9 mouse cellular contexts compared by ENCODE assay signal in genomic region chr5:143561544-143562185, GRCm38 (mm10). TPM values are rescaled to one million over a fixed set of nuclear protein-coding genes. Genes with fewer than 3 reads are reported as not detected.
DNase-seq lines count a peak whose midpoint lies in the region; ATAC-seq and TF ChIP-seq lines count a peak whose summit lies in the region.
"Had no signal": no experiment of that assay in that cellular context is flagged by ENCODE, and none has a peak within 500 bp of the region (broad histone marks: within the 10 kb centered on the region; RNA-seq: fewer than 3 reads in every experiment).

No protein-coding gene starts in this region.

- DNase-seq in right cerebral cortex, adult 18-20 months = peak; percentile 77
- DNase-seq in right cerebral cortex, postnatal 4 days = no peak
- peak; percentile 56 for DNase-seq in cerebellum, adult 9-10 months
- no peak for DNase-seq in testis, postnatal 14 days (ENCODE audit: low spot score)
- DNase-seq in midbrain, embryonic 14.5 days = no peak
- no peak for DNase-seq in lung, adult 2 months

- peak overlapping the region; percentile 6; the same call in 1 of the 2 replicates for H3K9ac ChIP-seq in heart, embryonic 16.5 days (ENCODE audit: low read length)
- no peak overlapping the region for H3K9ac ChIP-seq in midbrain, embryonic 14.5 days (replicated peaks; ENCODE audit: low read length)
- H3K9ac ChIP-seq: embryonic facial prominence, embryonic 12.5 days had no signal

- peaks cover 20% of the 10 kb centered on the region for H3K79me2 ChIP-seq in myocyte (ENCODE audit: control insufficient read depth, insufficient read depth)

- WGBS in heart, embryonic 16.5 days = 48% methylated on average over 14 of the region's 14 CpGs
- WGBS in midbrain, embryonic 14.5 days = 79% methylated on average over 14 of the region's 14 CpGs
- WGBS in lung, adult 2 months = 76% methylated on average over 14 of the region's 14 CpGs

- no peaks in the 10 kb centered on the region for H3K27me3 ChIP-seq in heart, embryonic 16.5 days (ENCODE audit: control insufficient read depth, insufficient read depth, low read length)
- no peaks in the 10 kb centered on the region for H3K27me3 ChIP-seq in myocyte (ENCODE audit: control insufficient read depth, insufficient read depth, insufficient read length)
- no peaks in the 10 kb centered on the region for H3K27me3 ChIP-seq in midbrain, embryonic 14.5 days (ENCODE audit: control insufficient read depth, insufficient read depth, low read length)
- H3K27me3 ChIP-seq: embryonic facial prominence, embryonic 12.5 days had no signal

- H3K27ac ChIP-seq in heart, embryonic 16.5 days (ENCODE audit: low read length) = peak overlapping the region; percentile 88
- H3K27ac ChIP-seq in midbrain, embryonic 14.5 days (replicated peaks; ENCODE audit: low read depth, low read length) = no peak overlapping the region
- H3K27ac ChIP-seq: embryonic facial prominence, embryonic 12.5 days had no signal

- ATAC-seq in heart, embryonic 16.5 days (replicated peaks; ENCODE audit: extremely low read depth, insufficient read depth, low FRiP score) = peak; percentile 78
- no peak for ATAC-seq in midbrain, embryonic 14.5 days (ENCODE audit: low FRiP score, low TSS enrichment)

- peaks cover 42% of the 10 kb centered on the region for H3K4me1 ChIP-seq in heart, embryonic 16.5 days (ENCODE audit: control insufficient read depth, insufficient read depth, low read length)
- H3K4me1 ChIP-seq in midbrain, embryonic 14.5 days (ENCODE audit: control insufficient read depth, insufficient read depth, low read length) = no peaks in the 10 kb centered on the region
- H3K4me1 ChIP-seq in lung, adult 2 months (ENCODE audit: control insufficient read depth, insufficient read depth, low read length) = no peaks in the 10 kb centered on the region
- H3K4me1 ChIP-seq: embryonic facial prominence, embryonic 12.5 days had no signal

- no peaks in the 10 kb centered on the region for H3K36me3 ChIP-seq in heart, embryonic 16.5 days (ENCODE audit: control insufficient read depth, insufficient read depth)
- H3K36me3 ChIP-seq in myocyte (ENCODE audit: control insufficient read depth, insufficient read depth) = no peaks in the 10 kb centered on the region
- H3K36me3 ChIP-seq in midbrain, embryonic 14.5 days (ENCODE audit: control insufficient read depth, insufficient read depth, low read length) = peaks cover 20% of the 10 kb centered on the region; the same call in 1 of the 2 replicates

- TF ChIP-seq POLR2A in myocyte (IDR thresholded peaks at IDR 0.05; ENCODE audit: insufficient read length, low read depth) = no peak
- no peak for TF ChIP-seq POLR2A in lung, adult 2 months (IDR thresholded peaks at IDR 0.05; ENCODE audit: borderline replicate concordance, extremely low read depth, low read depth, low read length)

- TF ChIP-seq CTCF in lung, adult 2 months (IDR thresholded peaks at IDR 0.05; ENCODE audit: insufficient read depth, low read length) = no peak

- H3K9me3 ChIP-seq in heart, embryonic 16.5 days (replicated peaks; ENCODE audit: control insufficient read depth, low read length) = no peaks in the 10 kb centered on the region
- no peaks in the 10 kb centered on the region for H3K9me3 ChIP-seq in midbrain, embryonic 14.5 days (ENCODE audit: control insufficient read depth, low read length)
- H3K9me3 ChIP-seq: embryonic facial prominence, embryonic 12.5 days had no signal

- no peak overlapping the region for H3ac ChIP-seq in myocyte (ENCODE audit: control insufficient read depth, insufficient read length)

- H3K4me2 ChIP-seq in heart, embryonic 16.5 days (ENCODE audit: low read depth, low read length) = peak overlapping the region; percentile 21
- H3K4me2 ChIP-seq in myocyte (ENCODE audit: low read depth) = peak overlapping the region; percentile 64
- no peak overlapping the region for H3K4me2 ChIP-seq in midbrain, embryonic 14.5 days (ENCODE audit: low read length)
- H3K4me2 ChIP-seq: embryonic facial prominence, embryonic 12.5 days had no signal

- no peak overlapping the region for H3K4me3 ChIP-seq in heart, embryonic 16.5 days (ENCODE audit: low read length)
- no peak overlapping the region for H3K4me3 ChIP-seq in myocyte
- H3K4me3 ChIP-seq in midbrain, embryonic 14.5 days (replicated peaks; ENCODE audit: low read depth, low read length) = no peak overlapping the region
- no peak overlapping the region for H3K4me3 ChIP-seq in lung, adult 2 months (replicated peaks; ENCODE audit: extremely low read depth, low read depth, low read length)
- H3K4me3 ChIP-seq: embryonic facial prominence, embryonic 12.5 days had no signal

TF ChIP-seq in myocyte, 11 proteins besides CTCF, POLR2A, EP300 and RAD21:
- no peak for TF ChIP-seq POLR2AphosphoS2 (IDR thresholded peaks at IDR 0.05; ENCODE audit: insufficient read length, low read depth)
- TF ChIP-seq SRF (IDR thresholded peaks at IDR 0.05; ENCODE audit: control insufficient read depth, insufficient read length, low read depth) = no peak
- TF ChIP-seq TCF12 (IDR thresholded peaks at IDR 0.05; ENCODE audit: insufficient read depth, poor library complexity, severe bottlenecking) = no peak
- no peak for TF ChIP-seq REST (IDR thresholded peaks at IDR 0.05; ENCODE audit: insufficient read depth, insufficient read length)
- TF ChIP-seq CEBPB (IDR thresholded peaks at IDR 0.05; ENCODE audit: insufficient read depth, poor library complexity, severe bottlenecking) = no peak
- no peak for TF ChIP-seq USF1 (IDR thresholded peaks at IDR 0.05; ENCODE audit: low read depth)
- TF ChIP-seq MAX (IDR thresholded peaks at IDR 0.05; ENCODE audit: low read depth) = no peak
- TF ChIP-seq MYOG (IDR thresholded peaks at IDR 0.05; ENCODE audit: control insufficient read depth in 1 of 3, insufficient read depth in 1 of 3, insufficient read length in 2 of 3, low read depth in 2 of 3) = peak; percentile 5 to 80 (median 72)
- TF ChIP-seq MYOD1 (IDR thresholded peaks at IDR 0.05; ENCODE audit: control insufficient read depth in 1 of 3, insufficient read length in 2 of 3, low read depth in 2 of 3) = peak in 2 of 3 experiments; percentile 73 to 90
- TF ChIP-seq TCF3 (IDR thresholded peaks at IDR 0.05; ENCODE audit: insufficient read length, low read depth) = no peak
- no peak for TF ChIP-seq E2F4 (IDR thresholded peaks at IDR 0.05; ENCODE audit: insufficient read depth)

RNA-seq across cellular contexts. Expression of gene Rac1, which starts 33.8 kb away (rescaled TPM):
- 340 and 342 TPM in 2 replicates for polyA plus RNA-seq in heart, embryonic 16.5 days (2015; fragmentation: Nextera tagmentation; extraction: Ambion mirVana)
- polyA plus RNA-seq in myocyte (2012; fragmentation: generic; extraction: Trizol) = 245 TPM
- polyA plus RNA-seq in midbrain, embryonic 14.5 days (2014; fragmentation: Nextera tagmentation; extraction: Ambion mirVana) = 425 and 463 TPM in 2 replicates
- polyA plus RNA-seq in lung, adult 2 months (2012; rRNA removed) = 228 and 400 TPM in 2 replicates

Comparison
In these comparisons a context has a peak if more than half of its experiments do, and no peak if none do; other contexts are left out.
1. DNase-seq: peak in right cerebral cortex, adult 18-20 months (single experiment) and cerebellum, adult 9-10 months (single experiment); none in right cerebral cortex, postnatal 4 days (single experiment), testis, postnatal 14 days (single experiment), midbrain, embryonic 14.5 days (single experiment) and lung, adult 2 months (single experiment).